Mouse (Mus musculus) limb, embryonic 11.5 days (tissue): ENCODE measurements around the gene Vkorc1. TPM values are rescaled to one million over a fixed set of nuclear protein-coding genes. Genes with fewer than 3 reads are reported as not detected.

Experiments used
- ATAC-seq: fragments of 200-750 bp; cut with Nextera tagmentation; 2 replicates; pipeline ENCODE4 v1.8.0; 2017; ENCODE audit warnings: low read depth; ENCODE audit not compliant: insufficient number of reproducible peaks, low FRiP score, low TSS enrichment
- DNase-seq: peaks from one replicate; pipeline ENCODE4 v3.0.0-alpha.2; 2015; ENCODE audit warnings: low spot score
- H3K27ac ChIP-seq: fragments of 300-500 bp; sonication (generic); replicated peaks from 2 replicates; pipeline ENCODE4 v1.5.1; 2014; ENCODE audit warnings: low read depth, mild to moderate bottlenecking, low read length
- H3K27me3 ChIP-seq: fragments of 300-500 bp; sonication (generic); 2 replicates; pipeline ENCODE4 v1.6.1; 2014; ENCODE audit warnings: mild to moderate bottlenecking, low read length, mixed read lengths; ENCODE audit not compliant: control insufficient read depth, insufficient read depth
- H3K36me3 ChIP-seq: fragments of 300-500 bp; sonication (generic); 2 replicates; pipeline ENCODE4 v1.6.1; 2014; ENCODE audit warnings: mild to moderate bottlenecking, low read length, moderate library complexity, mixed read lengths; ENCODE audit not compliant: control insufficient read depth, insufficient read depth
- H3K4me1 ChIP-seq: fragments of 300-500 bp; sonication (generic); 2 replicates; pipeline ENCODE4 v1.6.1; 2014; ENCODE audit warnings: low read length, mixed read lengths; ENCODE audit not compliant: control insufficient read depth, insufficient read depth
- H3K4me2 ChIP-seq: fragments of 300-500 bp; sonication (generic); 2 replicates; pipeline ENCODE4 v1.6.1; 2014; ENCODE audit warnings: low read depth, mild to moderate bottlenecking, moderate library complexity; ENCODE audit not compliant: severe bottlenecking
- H3K4me3 ChIP-seq: fragments of 300-500 bp; sonication (generic); 2 replicates; pipeline ENCODE4 v1.5.1; 2014; ENCODE audit warnings: low read depth, low read length
- H3K9ac ChIP-seq: fragments of 300-500 bp; sonication (generic); 2 replicates; pipeline ENCODE4 v1.6.1; 2014; ENCODE audit warnings: mild to moderate bottlenecking, low read length
- H3K9me3 ChIP-seq: fragments of 300-500 bp; sonication (generic); 2 replicates; pipeline ENCODE4 v1.6.1; 2016; ENCODE audit warnings: low read length; ENCODE audit not compliant: control insufficient read depth
- WGBS: fragments of 180-500 bp; shearing (Covaris S2); extraction: QIAGEN DNeasy Blood & Tissue Kit; methylation state at CpG from one replicate; pipeline ENCODE4 v1.1.7; 2014; 5-methylcytosine and 5-hydroxymethylcytosine counted together
- polyA plus RNA-seq: library from polyadenylated mRNA; unstranded; fragments of >200 nt; fragmentation: Nextera tagmentation; extraction: Ambion mirVana; gene quantifications from 2 replicates; pipeline ENCODE4 v1.2.1, GENCODE M21; 2014

The Vkorc1 gene
- polyA plus RNA-seq, 1 experiment from 2014 or later, result 63.1 TPM

GRCm38 (mm10) chr7:127880431-127880830 is 15.0 kb downstream of the Vkorc1 start:
- WGBS, result 90% methylated on average over 12 of the region's 12 CpGs
- Histone ChIP-seq H3K4me1 (0 out of 2 replicates have a peak, but pooled peaks cover 3% of the 10 kb centered on the region), H3K9me3 (no peaks in the 10 kb centered on the region), H3K4me3 (no peak overlapping the region), H3K9ac (no peak overlapping the region), H3K4me2 (no peak overlapping the region), H3K27ac (no peak overlapping the region), H3K36me3 (peaks cover 63% of the 10 kb centered on the region), H3K27me3 (no peaks in the 10 kb centered on the region)
- ATAC-seq (no peak), DNase-seq (no peak)

GRCm38 (mm10) chr7:127879301-127879700 is 16.1 kb downstream of the Vkorc1 start:
- peaks cover 6% of the 10 kb centered on the region for H3K4me1 ChIP-seq
- H3K4me3 ChIP-seq, result no peak overlapping the region
- ATAC-seq (no peak), DNase-seq (no peak)
- no peak overlapping the region for H3K4me2 ChIP-seq
- H3K27ac ChIP-seq, result no peak overlapping the region
- H3K27me3 ChIP-seq, result no peaks in the 10 kb centered on the region
- no peak overlapping the region for H3K9ac ChIP-seq
- 96% methylated on average over 9 of the region's 9 CpGs for WGBS
- no peaks in the 10 kb centered on the region for H3K9me3 ChIP-seq
- peaks cover 61% of the 10 kb centered on the region for H3K36me3 ChIP-seq

GRCm38 (mm10) chr7:127876467-127877348 is 18.7 kb downstream of the Vkorc1 start, which contains the start of gene Zfp668:
Gene Zfp668 (minus strand): TSS chr7:127876828.
- H3K36me3 ChIP-seq, result peaks cover 41% of the 10 kb centered on the region
- WGBS, result under 1% methylated on average over 60 of the region's 60 CpGs
- ATAC-seq, result peak; percentile 59; the same call in 1 of the 2 replicates
- no peaks in the 10 kb centered on the region for H3K9me3 ChIP-seq
- H3K27me3 ChIP-seq, result no peaks in the 10 kb centered on the region
- H3K4me2 ChIP-seq, result peak within 1 kb of the TSS; percentile 72
- peak; percentile 95 for DNase-seq
- H3K27ac ChIP-seq, result peak within 1 kb of the TSS; percentile 96
- H3K4me1 ChIP-seq, result peaks cover 11% of the 10 kb centered on the region
- H3K9ac ChIP-seq, result peak within 1 kb of the TSS; percentile 99
- peak within 1 kb of the TSS; percentile 73 for H3K4me3 ChIP-seq

GRCm38 (mm10) chr7:127876041-127876466 is 19.4 kb downstream of the Vkorc1 start, which contains the start of gene Zfp646:
Gene Zfp646 (plus strand): TSS chr7:127876221.
- Histone ChIP-seq H3K4me3 (peak within 1 kb of the TSS; percentile 73), H3K4me2 (peak within 1 kb of the TSS; percentile 72), H3K27ac (peak within 1 kb of the TSS; percentile 96), H3K4me1 (peaks cover 11% of the 10 kb centered on the region), H3K27me3 (no peaks in the 10 kb centered on the region), H3K36me3 (peaks cover 36% of the 10 kb centered on the region), H3K9me3 (no peaks in the 10 kb centered on the region), H3K9ac (peak within 1 kb of the TSS; percentile 99)
- ATAC-seq, result peak; percentile 84
- peak; percentile 91 for DNase-seq
- WGBS, result under 1% methylated on average over 41 of the region's 41 CpGs

GRCm38 (mm10) chr7:127875627-127876001 is 19.8 kb downstream of the Vkorc1 start:
- H3K9me3 ChIP-seq, result no peaks in the 10 kb centered on the region
- WGBS, result 0% methylated on average over 33 of the region's 43 CpGs
- H3K4me2 ChIP-seq, result peak overlapping the region; percentile 72
- peak overlapping the region; percentile 99 for H3K9ac ChIP-seq
- peak overlapping the region; percentile 73 for H3K4me3 ChIP-seq
- DNase-seq, result peak; percentile 98
- peaks cover 11% of the 10 kb centered on the region for H3K4me1 ChIP-seq
- H3K36me3 ChIP-seq, result peaks cover 32% of the 10 kb centered on the region
- H3K27ac ChIP-seq, result peak overlapping the region; percentile 96
- peak; percentile 93 for ATAC-seq
- no peaks in the 10 kb centered on the region for H3K27me3 ChIP-seq

GRCm38 (mm10) chr7:127874812-127875626 is 20.4 kb downstream of the Vkorc1 start:
- DNase-seq (no peak), ATAC-seq (no peak)
- WGBS, result 4% methylated on average over 20 of the region's 20 CpGs
- Histone ChIP-seq H3K4me1 (peaks cover 11% of the 10 kb centered on the region), H3K27ac (peak overlapping the region; percentile 96), H3K9ac (peak overlapping the region; percentile 99), H3K4me2 (peak overlapping the region; percentile 72), H3K4me3 (peak overlapping the region; percentile 73), H3K36me3 (peaks cover 26% of the 10 kb centered on the region), H3K27me3 (no peaks in the 10 kb centered on the region), H3K9me3 (no peaks in the 10 kb centered on the region)

- Histone ChIP-seq H3K4me1 (peaks cover 8% of the 10 kb centered on the region), H3K27me3 (no peaks in the 10 kb centered on the region), H3K9ac (no peak overlapping the region), H3K27ac (no peak overlapping the region), H3K4me3 (no peak overlapping the region), H3K36me3 (peaks cover 38% of the 10 kb centered on the region), H3K4me2 (no peak overlapping the region), H3K9me3 (no peaks in the 10 kb centered on the region)
- 84% methylated on average over 5 of the region's 5 CpGs for WGBS
- no peak for ATAC-seq
- DNase-seq, result no peak
Observed at GRCm38 (mm10) chr7:127870136-127870821, 25.1 kb downstream of the Vkorc1 start.
